In the genomic region with DNA sequence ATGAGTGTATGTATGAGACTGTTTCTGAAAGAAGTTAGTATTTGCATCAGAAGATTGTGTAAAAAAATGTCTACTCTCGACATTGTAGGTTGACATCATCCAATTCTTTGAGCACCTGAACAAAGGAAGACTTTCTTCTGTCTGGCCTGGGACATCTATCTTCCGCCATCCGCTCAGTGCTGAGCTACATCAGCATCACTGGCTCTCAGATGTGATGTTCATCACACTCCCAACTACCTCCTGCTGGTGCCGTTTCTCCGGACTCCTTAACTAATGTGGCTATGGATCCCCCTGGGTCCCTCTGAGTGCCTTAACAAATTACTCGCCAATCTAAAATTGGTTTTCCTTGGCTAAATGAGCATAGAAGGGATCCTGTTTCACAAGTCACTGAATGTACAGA, we compare ENCODE assay signal across 22 mouse cellular contexts. TPM values are rescaled to one million over a fixed set of nuclear protein-coding genes. Genes with fewer than 3 reads are reported as not detected.
DNase-seq lines count a peak whose midpoint lies in the region; ATAC-seq and TF ChIP-seq lines count a peak whose summit lies in the region.
"Had no signal": no experiment of that assay in that cellular context is flagged by ENCODE, and none has a peak within 500 bp of the region (broad histone marks: within the 10 kb centered on the region; RNA-seq: fewer than 3 reads in every experiment).

No protein-coding gene starts in this region.

- ATAC-seq in embryonic facial prominence, embryonic 14.5 days (ENCODE audit: low read depth), result no peak
- peak; percentile 51; the same call in 1 of the 2 replicates for ATAC-seq in hindbrain, embryonic 14.5 days (ENCODE audit: low FRiP score)
- ATAC-seq in midbrain, embryonic 14.5 days (ENCODE audit: low FRiP score, low TSS enrichment), result no peak
- no peak for ATAC-seq in midbrain, postnatal 0 days (ENCODE audit: low FRiP score)
- no peak for ATAC-seq in intestine, embryonic 15.5 days
- ATAC-seq: CD4-positive, CD25-positive, alpha-beta regulatory T cell, adult 4 months; forebrain, embryonic 13.5 days; forebrain, postnatal 0 days had no signal

- WGBS in embryonic facial prominence, embryonic 14.5 days, result 69% methylated on average over 6 of the region's 6 CpGs
- 81% methylated on average over 6 of the region's 6 CpGs for WGBS in embryonic facial prominence, embryonic 10.5 days
- WGBS in hindbrain, embryonic 14.5 days, result 37% methylated on average over 6 of the region's 6 CpGs
- 81% methylated on average over 6 of the region's 6 CpGs for WGBS in hindbrain, embryonic 10.5 days
- WGBS in midbrain, embryonic 14.5 days, result 64% methylated on average over 6 of the region's 6 CpGs
- WGBS in midbrain, postnatal 0 days, result 67% methylated on average over 6 of the region's 6 CpGs
- 83% methylated on average over 6 of the region's 6 CpGs for WGBS in intestine, embryonic 15.5 days

- no peaks in the 10 kb centered on the region for H3K36me3 ChIP-seq in embryonic facial prominence, embryonic 14.5 days (ENCODE audit: control insufficient read depth, insufficient read depth, low read length)
- no peaks in the 10 kb centered on the region for H3K36me3 ChIP-seq in embryonic facial prominence, embryonic 10.5 days (replicated peaks)
- H3K36me3 ChIP-seq in hindbrain, embryonic 14.5 days (replicated peaks; ENCODE audit: control insufficient read depth, insufficient read depth), result no peaks in the 10 kb centered on the region
- H3K36me3 ChIP-seq in hindbrain, embryonic 10.5 days, result no peaks in the 10 kb centered on the region
- no peaks in the 10 kb centered on the region for H3K36me3 ChIP-seq in midbrain, embryonic 14.5 days (ENCODE audit: control insufficient read depth, insufficient read depth, low read length)
- no peaks in the 10 kb centered on the region for H3K36me3 ChIP-seq in midbrain, postnatal 0 days (ENCODE audit: insufficient read depth, low read length)
- H3K36me3 ChIP-seq in intestine, embryonic 15.5 days, result no peaks in the 10 kb centered on the region
- H3K36me3 ChIP-seq: embryonic facial prominence, embryonic 13.5 days; G1E; heart, embryonic 13.5 days had no signal

- H3K27me3 ChIP-seq in embryonic facial prominence, embryonic 14.5 days (replicated peaks; ENCODE audit: control insufficient read depth, insufficient read depth, low read length), result no peaks in the 10 kb centered on the region
- H3K27me3 ChIP-seq in embryonic facial prominence, embryonic 10.5 days (replicated peaks; ENCODE audit: low read depth, poor library complexity, severe bottlenecking), result no peaks in the 10 kb centered on the region
- H3K27me3 ChIP-seq in hindbrain, embryonic 14.5 days (ENCODE audit: control insufficient read depth, insufficient read depth, low read length), result no peaks in the 10 kb centered on the region
- H3K27me3 ChIP-seq in hindbrain, embryonic 10.5 days (ENCODE audit: insufficient read depth, poor library complexity, severe bottlenecking), result no peaks in the 10 kb centered on the region
- H3K27me3 ChIP-seq in midbrain, embryonic 14.5 days (ENCODE audit: control insufficient read depth, insufficient read depth, low read length), result no peaks in the 10 kb centered on the region
- H3K27me3 ChIP-seq in midbrain, postnatal 0 days (ENCODE audit: insufficient read depth, low read length), result no peaks in the 10 kb centered on the region
- no peaks in the 10 kb centered on the region for H3K27me3 ChIP-seq in intestine, embryonic 15.5 days (replicated peaks)
- H3K27me3 ChIP-seq: embryonic facial prominence, embryonic 13.5 days; forebrain, embryonic 13.5 days; heart, embryonic 13.5 days had no signal

- no peak for TF ChIP-seq POLR2A in cortical plate, adult 2 months (IDR thresholded peaks at IDR 0.05; ENCODE audit: extremely low read depth, insufficient read depth, low read length)

- H3K4me2 ChIP-seq in embryonic facial prominence, embryonic 14.5 days (ENCODE audit: low read depth, low read length), result no peak overlapping the region
- H3K4me2 ChIP-seq in hindbrain, embryonic 14.5 days (replicated peaks), result no peak overlapping the region
- H3K4me2 ChIP-seq in midbrain, embryonic 14.5 days (ENCODE audit: low read length), result no peak overlapping the region
- H3K4me2 ChIP-seq in midbrain, postnatal 0 days (ENCODE audit: low read depth, low read length, poor library complexity, severe bottlenecking), result no peak overlapping the region
- no peak overlapping the region for H3K4me2 ChIP-seq in intestine, embryonic 15.5 days (replicated peaks)
- H3K4me2 ChIP-seq: embryonic facial prominence, embryonic 13.5 days; forebrain, embryonic 13.5 days; heart, embryonic 13.5 days had no signal

- H3K4me1 ChIP-seq in embryonic facial prominence, embryonic 14.5 days (ENCODE audit: control insufficient read depth, insufficient read depth, low read length), result no peaks in the 10 kb centered on the region
- H3K4me1 ChIP-seq in embryonic facial prominence, embryonic 10.5 days, result no peaks in the 10 kb centered on the region
- no peaks in the 10 kb centered on the region for H3K4me1 ChIP-seq in hindbrain, embryonic 14.5 days (replicated peaks; ENCODE audit: control insufficient read depth, insufficient read depth, low read length)
- 0 out of 2 replicates have a peak, but pooled peaks cover 4% of the 10 kb centered on the region for H3K4me1 ChIP-seq in hindbrain, embryonic 10.5 days (replicated peaks)
- H3K4me1 ChIP-seq in midbrain, embryonic 14.5 days (ENCODE audit: control insufficient read depth, insufficient read depth, low read length), result peaks cover 7% of the 10 kb centered on the region; the same call in 1 of the 2 replicates
- no peaks in the 10 kb centered on the region for H3K4me1 ChIP-seq in midbrain, postnatal 0 days (ENCODE audit: insufficient read depth, low read length)
- H3K4me1 ChIP-seq in cortical plate, adult 2 months (ENCODE audit: control insufficient read depth, insufficient read depth, low read length), result peaks cover 3% of the 10 kb centered on the region; the same call in 1 of the 2 replicates
- H3K4me1 ChIP-seq in intestine, embryonic 15.5 days (replicated peaks), result no peaks in the 10 kb centered on the region
- H3K4me1 ChIP-seq: embryonic facial prominence, embryonic 13.5 days; forebrain, embryonic 13.5 days had no signal

- no peak overlapping the region for H3K9ac ChIP-seq in embryonic facial prominence, embryonic 14.5 days (ENCODE audit: low read depth, low read length)
- H3K9ac ChIP-seq in hindbrain, embryonic 14.5 days, result no peak overlapping the region
- H3K9ac ChIP-seq in midbrain, embryonic 14.5 days (replicated peaks; ENCODE audit: low read length), result no peak overlapping the region
- H3K9ac ChIP-seq in midbrain, postnatal 0 days (replicated peaks; ENCODE audit: low read length, poor library complexity, severe bottlenecking), result no peak overlapping the region
- no peak overlapping the region for H3K9ac ChIP-seq in intestine, embryonic 15.5 days
- H3K9ac ChIP-seq: embryonic facial prominence, embryonic 13.5 days; forebrain, embryonic 13.5 days; forebrain, postnatal 0 days; heart, embryonic 13.5 days had no signal

- no peaks in the 10 kb centered on the region for H3K9me3 ChIP-seq in embryonic facial prominence, embryonic 14.5 days (ENCODE audit: control insufficient read depth, low read length)
- H3K9me3 ChIP-seq in embryonic facial prominence, embryonic 10.5 days, result no peaks in the 10 kb centered on the region
- H3K9me3 ChIP-seq in hindbrain, embryonic 14.5 days (ENCODE audit: control insufficient read depth, low read length), result no peaks in the 10 kb centered on the region
- no peaks in the 10 kb centered on the region for H3K9me3 ChIP-seq in hindbrain, embryonic 10.5 days
- H3K9me3 ChIP-seq in midbrain, embryonic 14.5 days (ENCODE audit: control insufficient read depth, low read length), result no peaks in the 10 kb centered on the region
- H3K9me3 ChIP-seq in midbrain, postnatal 0 days (ENCODE audit: low read length), result no peaks in the 10 kb centered on the region
- no peaks in the 10 kb centered on the region for H3K9me3 ChIP-seq in intestine, embryonic 15.5 days
- H3K9me3 ChIP-seq: embryonic facial prominence, embryonic 13.5 days; forebrain, embryonic 13.5 days; heart, embryonic 13.5 days had no signal

- H3K4me3 ChIP-seq in embryonic facial prominence, embryonic 14.5 days (ENCODE audit: low read depth, low read length), result no peak overlapping the region
- H3K4me3 ChIP-seq in embryonic facial prominence, embryonic 10.5 days, result no peak overlapping the region
- no peak overlapping the region for H3K4me3 ChIP-seq in hindbrain, embryonic 14.5 days (replicated peaks; ENCODE audit: low read length)
- no peak overlapping the region for H3K4me3 ChIP-seq in hindbrain, embryonic 10.5 days
- no peak overlapping the region for H3K4me3 ChIP-seq in midbrain, embryonic 14.5 days (replicated peaks; ENCODE audit: low read depth, low read length)
- H3K4me3 ChIP-seq in midbrain, postnatal 0 days (ENCODE audit: low read depth, low read length), result no peak overlapping the region
- no peak overlapping the region for H3K4me3 ChIP-seq in cortical plate, adult 2 months (ENCODE audit: insufficient read depth, low read length)
- no peak overlapping the region for H3K4me3 ChIP-seq in intestine, embryonic 15.5 days (replicated peaks)
- H3K4me3 ChIP-seq: embryonic facial prominence, embryonic 13.5 days; forebrain, embryonic 13.5 days; heart, embryonic 13.5 days had no signal

- H3K27ac ChIP-seq in embryonic facial prominence, embryonic 14.5 days (replicated peaks; ENCODE audit: low read depth, low read length), result no peak overlapping the region
- H3K27ac ChIP-seq in embryonic facial prominence, embryonic 10.5 days (replicated peaks), result no peak overlapping the region
- no peak overlapping the region for H3K27ac ChIP-seq in hindbrain, embryonic 14.5 days
- H3K27ac ChIP-seq in hindbrain, embryonic 10.5 days, result no peak overlapping the region
- H3K27ac ChIP-seq in midbrain, embryonic 14.5 days (replicated peaks; ENCODE audit: low read depth, low read length), result no peak overlapping the region
- H3K27ac ChIP-seq in midbrain, postnatal 0 days (ENCODE audit: low read depth, low read length), result no peak overlapping the region
- H3K27ac ChIP-seq in cortical plate, adult 2 months (ENCODE audit: insufficient read depth, low read length), result 0 out of 2 replicates have a peak overlapping the region, but pooled peaks have one; percentile 62
- no peak overlapping the region for H3K27ac ChIP-seq in intestine, embryonic 15.5 days
- H3K27ac ChIP-seq: embryonic facial prominence, embryonic 13.5 days; forebrain, embryonic 13.5 days; heart, embryonic 13.5 days had no signal

- no peak for TF ChIP-seq CTCF in midbrain, postnatal 0 days (IDR thresholded peaks at IDR 0.05)
- TF ChIP-seq CTCF in cortical plate, adult 2 months (IDR thresholded peaks at IDR 0.05; ENCODE audit: extremely low read depth, insufficient read depth, low read length), result no peak

- DNase-seq in embryonic facial prominence, embryonic 14.5 days (ENCODE audit: low spot score), result peak; percentile 12
- no peak for DNase-seq in embryonic facial prominence, embryonic 10.5 days (ENCODE audit: low spot score)
- peak; percentile 31 for DNase-seq in hindbrain, embryonic 14.5 days (ENCODE audit: low spot score)
- DNase-seq in hindbrain, embryonic 10.5 days (ENCODE audit: low spot score), result no peak
- peak; percentile 14 for DNase-seq in midbrain, embryonic 14.5 days
- no peak for DNase-seq in midbrain, postnatal 0 days (ENCODE audit: low spot score)
- DNase-seq: adrenal gland, adult 8-10 months; adrenal gland, postnatal 36 days; B cell, adult 2 months; cerebellum, adult 2 months; cerebellum, postnatal 14 days; forebrain, postnatal 0 days; gastrocnemius, postnatal 14 days; heart, postnatal 36 days had no signal

RNA-seq across cellular contexts. Expression of a gene that starts 26.1 kb away (rescaled TPM):
- 0.51 and 0.61 TPM in 2 replicates for polyA plus RNA-seq in embryonic facial prominence, embryonic 14.5 days (2014; fragmentation: Nextera tagmentation; extraction: Ambion mirVana)
- not detected in 2 replicates for polyA plus RNA-seq in embryonic facial prominence, embryonic 10.5 days (2016; fragmentation: Nextera tagmentation; extraction: Ambion mirVana)
- not detected in 2 replicates for polyA plus RNA-seq in hindbrain, embryonic 14.5 days (2014; fragmentation: Nextera tagmentation; extraction: Ambion mirVana)
- polyA plus RNA-seq in hindbrain, embryonic 10.5 days (2016; fragmentation: Nextera tagmentation; extraction: Ambion mirVana), result 0.20 and 0.34 TPM in 2 replicates
- polyA plus RNA-seq in midbrain, embryonic 14.5 days (2014; fragmentation: Nextera tagmentation; extraction: Ambion mirVana), result not detected in 2 replicates
- 1.5 TPM in 1 of 2 replicates, not detected in the other for total RNA-seq in midbrain, postnatal 0 days (2014; rRNA removed)
- not detected in 2 replicates for polyA plus RNA-seq in midbrain, postnatal 0 days (2015; fragmentation: Nextera tagmentation; extraction: Ambion mirVana)
- 6.7 and 7.0 TPM in 2 replicates for polyA plus RNA-seq in cortical plate, adult 2 months (2012; rRNA removed)
- not detected in 2 replicates for polyA plus RNA-seq in intestine, embryonic 15.5 days (2015; fragmentation: Nextera tagmentation; extraction: Ambion mirVana)
- total RNA-seq: forebrain, postnatal 0 days had no signal
- polyA plus RNA-seq: forebrain, postnatal 0 days; G1E; gonadal fat pad, adult 2 months; heart, embryonic 13.5 days had no signal

Comparison
In these comparisons a context has a peak if more than half of its experiments do, and no peak if none do; other contexts are left out.
1. DNase-seq: peak in embryonic facial prominence, embryonic 14.5 days (single experiment), hindbrain, embryonic 14.5 days (single experiment) and midbrain, embryonic 14.5 days (single experiment); none in embryonic facial prominence, embryonic 10.5 days (single experiment), hindbrain, embryonic 10.5 days (single experiment) and midbrain, postnatal 0 days (single experiment).